In the genomic region with DNA sequence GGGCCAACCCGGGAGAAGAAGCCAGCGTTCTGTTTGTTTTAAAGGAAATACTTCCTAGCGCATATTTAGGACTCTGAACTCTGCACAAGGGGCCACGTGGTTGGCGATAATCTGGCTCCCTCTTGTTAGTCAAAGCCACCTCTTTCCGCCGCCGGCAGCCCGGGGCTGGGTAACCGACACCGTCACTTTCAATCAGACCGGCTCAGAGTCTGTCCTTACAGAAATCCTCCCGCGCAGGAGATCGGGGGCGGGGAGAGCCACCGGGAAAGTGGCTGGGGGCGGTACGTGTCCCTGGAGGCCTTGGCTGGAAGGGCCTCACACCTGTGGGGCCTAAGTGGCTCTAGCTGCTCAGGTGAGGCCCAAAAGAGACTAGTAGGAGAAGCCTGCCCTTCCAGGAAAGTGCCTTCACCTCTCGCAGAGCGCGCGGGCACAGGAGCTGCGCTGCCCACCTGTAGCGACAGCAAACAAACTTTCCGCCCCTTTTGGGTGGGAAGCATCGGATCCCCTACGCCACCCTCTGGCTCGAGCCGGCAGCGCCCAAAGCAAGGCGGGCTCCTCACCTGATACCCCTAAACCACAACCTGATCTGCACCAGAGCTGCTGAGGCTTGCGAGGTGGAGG, we compare ENCODE assay signal across 8 mouse cellular contexts. TPM values are rescaled to one million over a fixed set of nuclear protein-coding genes. Genes with fewer than 3 reads are reported as not detected.
A peak's percentile ranks its signal among the peaks of the same experiment; 100 is the strongest.
DNase-seq lines count a peak whose midpoint lies in the region; ATAC-seq lines count a peak whose summit lies in the region.

No protein-coding gene starts in this region.

- H3K4me1 ChIP-seq in heart, embryonic 11.5 days (ENCODE audit: control insufficient read depth, insufficient read depth, low read length) = 0 out of 2 replicates have a peak, but pooled peaks cover 2% of the 10 kb centered on the region
- H3K4me1 ChIP-seq in kidney, embryonic 14.5 days (ENCODE audit: control insufficient read depth, insufficient read depth, low read length) = no peaks in the 10 kb centered on the region
- peaks cover 16% of the 10 kb centered on the region for H3K4me1 ChIP-seq in lung, embryonic 16.5 days (replicated peaks; ENCODE audit: control insufficient read depth, insufficient read depth, low read length)

- no peak; the same call in 1 of the 2 replicates for ATAC-seq in heart, embryonic 11.5 days (replicated peaks; ENCODE audit: insufficient number of reproducible peaks, low FRiP score, low TSS enrichment)
- ATAC-seq in kidney, embryonic 14.5 days (ENCODE audit: low FRiP score, low TSS enrichment) = peak; percentile 47; the same call in 1 of the 2 replicates
- peak; percentile 29; the same call in 1 of the 2 replicates for ATAC-seq in lung, embryonic 16.5 days (ENCODE audit: low read depth)

- peak overlapping the region; percentile 100 for H3K4me2 ChIP-seq in heart, embryonic 11.5 days
- peak overlapping the region; percentile 70 for H3K4me2 ChIP-seq in kidney, embryonic 14.5 days (replicated peaks; ENCODE audit: low read depth, low read length)
- peak overlapping the region; percentile 99 for H3K4me2 ChIP-seq in lung, embryonic 16.5 days (ENCODE audit: low read depth, low read length)

- no peak overlapping the region for H3K27ac ChIP-seq in heart, embryonic 11.5 days (ENCODE audit: low read depth, low read length)
- H3K27ac ChIP-seq in kidney, embryonic 14.5 days (ENCODE audit: low read depth, low read length) = no peak overlapping the region
- H3K27ac ChIP-seq in lung, embryonic 16.5 days (ENCODE audit: low read length) = 0 out of 2 replicates have a peak overlapping the region, but pooled peaks have one; percentile 39

- peak; percentile 76 for DNase-seq in CD4-positive helper T cell, adult 2 months (ENCODE audit: low read depth, low spot score)
- peak; percentile 78 for DNase-seq in ZHBTc4 (ENCODE audit: low read depth, low spot score)
- peak; percentile 42 for DNase-seq in embryo, embryonic 11.5 days (ENCODE audit: low read depth, low spot score)
- DNase-seq in ovary, adult 18-20 months (ENCODE audit: low spot score) = peak; percentile 17
- DNase-seq in thymus, postnatal 25 days = peak; percentile 88

- no peaks in the 10 kb centered on the region for H3K27me3 ChIP-seq in heart, embryonic 11.5 days (ENCODE audit: control insufficient read depth, insufficient read depth, low read length)
- 0 out of 2 replicates have a peak, but pooled peaks cover 4% of the 10 kb centered on the region for H3K27me3 ChIP-seq in kidney, embryonic 14.5 days (ENCODE audit: control insufficient read depth, insufficient read depth, low read length)
- no peaks in the 10 kb centered on the region for H3K27me3 ChIP-seq in lung, embryonic 16.5 days (ENCODE audit: control insufficient read depth, insufficient read depth, low read depth, low read length)

- peak overlapping the region; percentile 71 for H3K4me3 ChIP-seq in heart, embryonic 11.5 days (ENCODE audit: low read depth, low read length)
- peak overlapping the region; percentile 49 for H3K4me3 ChIP-seq in kidney, embryonic 14.5 days (ENCODE audit: low read length)
- H3K4me3 ChIP-seq in lung, embryonic 16.5 days (ENCODE audit: low read length) = peak overlapping the region; percentile 68

- no peaks in the 10 kb centered on the region for H3K36me3 ChIP-seq in heart, embryonic 11.5 days (ENCODE audit: control insufficient read depth, insufficient read depth, low read length)
- H3K36me3 ChIP-seq in kidney, embryonic 14.5 days (ENCODE audit: control insufficient read depth, insufficient read depth, low read length) = no peaks in the 10 kb centered on the region
- no peaks in the 10 kb centered on the region for H3K36me3 ChIP-seq in lung, embryonic 16.5 days (ENCODE audit: control insufficient read depth, insufficient read depth, low read length)

- H3K9me3 ChIP-seq in heart, embryonic 11.5 days (replicated peaks; ENCODE audit: control insufficient read depth, low read length) = no peaks in the 10 kb centered on the region
- no peaks in the 10 kb centered on the region for H3K9me3 ChIP-seq in kidney, embryonic 14.5 days (ENCODE audit: control insufficient read depth, low read length)
- no peaks in the 10 kb centered on the region for H3K9me3 ChIP-seq in lung, embryonic 16.5 days (ENCODE audit: control insufficient read depth, low read length)

- under 1% methylated on average over 33 of the region's 33 CpGs for WGBS in heart, embryonic 11.5 days (ENCODE audit: insufficient replicate concordance)
- under 1% methylated on average over 33 of the region's 33 CpGs for WGBS in kidney, embryonic 14.5 days
- under 1% methylated on average over 33 of the region's 33 CpGs for WGBS in lung, embryonic 16.5 days

- peak overlapping the region; percentile 81 for H3K9ac ChIP-seq in heart, embryonic 11.5 days (ENCODE audit: low read depth, low read length)
- peak overlapping the region; percentile 69 for H3K9ac ChIP-seq in kidney, embryonic 14.5 days (ENCODE audit: low read depth, low read length)
- H3K9ac ChIP-seq in lung, embryonic 16.5 days (ENCODE audit: low read length) = peak overlapping the region; percentile 77

RNA-seq across cellular contexts. Expression of a gene that starts 0.8 kb away (rescaled TPM):
- 8.5 and 9.0 TPM in 2 replicates for polyA plus RNA-seq in heart, embryonic 11.5 days (2014; fragmentation: Nextera tagmentation; extraction: Ambion mirVana)
- 6.6 and 11.2 TPM in 2 replicates for polyA plus RNA-seq in kidney, embryonic 14.5 days (2014; fragmentation: Nextera tagmentation; extraction: Ambion mirVana)
- polyA plus RNA-seq in lung, embryonic 16.5 days (2015; fragmentation: Nextera tagmentation; extraction: Ambion mirVana) = 4.5 and 5.2 TPM in 2 replicates

Comparison
In these comparisons a context has a peak if more than half of its experiments do, and no peak if none do; other contexts are left out.
1. DNase-seq: peak in every context shown above with its lines; median percentile 88 in thymus, postnatal 25 days; 78 in ZHBTc4; 76 in CD4-positive helper T cell, adult 2 months; 42 in embryo, embryonic 11.5 days; 17 in ovary, adult 18-20 months.